Mouse (Mus musculus): ENCODE measurements around the gene Glipr2. TPM values are rescaled to one million over a fixed set of nuclear protein-coding genes. Genes with fewer than 3 reads are reported as not detected.

The Glipr2 gene
- total RNA-seq, 2 experiments from 2014 or later: 3.4 to 3.7 TPM

- Histone ChIP-seq H3K27ac (no peak overlapping the region), H3K4me3 (peak overlapping the region; percentile 83)
- intact Hi-C loops (cut with DNase I): no loop called here
- DNase-seq (ENCODE audit: extremely low spot score in 1 of 2, low spot score in 2 of 2): no peak
- no peak for TF ChIP-seq CTCF (IDR thresholded peaks at IDR 0.05)
These were observed 56.3 kb downstream of the Glipr2 start for GRCm38 (mm10) chr4:44013391-44014070.

GRCm38 (mm10) chr4:44016071-44016470 is 58.9 kb downstream of the Glipr2 start:
- DNase-seq (ENCODE audit: extremely low spot score in 1 of 2, low spot score in 2 of 2): no peak
- no peak for TF ChIP-seq CTCF (IDR thresholded peaks at IDR 0.05)
- no peak overlapping the region for H3K4me3 ChIP-seq
- intact Hi-C loops (cut with DNase I): no loop called here
- H3K27ac ChIP-seq: no peak overlapping the region

GRCm38 (mm10) chr4:44016791-44017190 is 59.6 kb downstream of the Glipr2 start:
- Histone ChIP-seq H3K27ac (no peak overlapping the region), H3K4me3 (no peak overlapping the region)
- TF ChIP-seq CTCF (IDR thresholded peaks at IDR 0.05): no peak
- intact Hi-C loops (cut with DNase I): no loop called here
- no peak for DNase-seq (ENCODE audit: extremely low spot score in 1 of 2, low spot score in 2 of 2)

GRCm38 (mm10) chr4:44022323-44022722 is 65.1 kb downstream of the Glipr2 start:
- DNase-seq (ENCODE audit: extremely low spot score in 1 of 2, low spot score in 2 of 2): peak in 1 of 2 experiments; percentile 6
- Histone ChIP-seq H3K4me3 (no peak overlapping the region), H3K27ac (no peak overlapping the region)
- intact Hi-C loops (cut with DNase I): no loop called here
- no peak for TF ChIP-seq CTCF (IDR thresholded peaks at IDR 0.05)

GRCm38 (mm10) chr4:44022766-44023165 is 65.6 kb downstream of the Glipr2 start:
- TF ChIP-seq CTCF (IDR thresholded peaks at IDR 0.05): no peak
- DNase-seq (ENCODE audit: extremely low spot score in 1 of 2, low spot score in 2 of 2): peak; percentile 5 to 6
- no peak overlapping the region for H3K4me3 ChIP-seq

GRCm38 (mm10) chr4:44023681-44024080 is 66.5 kb downstream of the Glipr2 start:
- Histone ChIP-seq H3K27ac (no peak overlapping the region), H3K4me3 (no peak overlapping the region)
- intact Hi-C loops (cut with DNase I): no loop called here
- TF ChIP-seq CTCF (IDR thresholded peaks at IDR 0.05): no peak
- no peak for DNase-seq (ENCODE audit: extremely low spot score in 1 of 2, low spot score in 2 of 2)

More at GRCm38 (mm10) chr4:44022766-44023165, 65.6 kb downstream of the Glipr2 start:
- no peak overlapping the region for H3K27ac ChIP-seq
- intact Hi-C loops (cut with DNase I): no loop called here

- Histone ChIP-seq H3K4me3 (no peak overlapping the region), H3K27ac (no peak overlapping the region)
- intact Hi-C loops (cut with DNase I): no loop called here
- TF ChIP-seq CTCF (IDR thresholded peaks at IDR 0.05): no peak
- peak in 1 of 2 experiments; percentile 8 for DNase-seq (ENCODE audit: extremely low spot score in 1 of 2, low spot score in 2 of 2)
These were observed 67.0 kb downstream of the Glipr2 start for GRCm38 (mm10) chr4:44024241-44024640.

- no peak overlapping the region for H3K27ac ChIP-seq
- no peak for TF ChIP-seq CTCF (IDR thresholded peaks at IDR 0.05)
- no peak for DNase-seq (ENCODE audit: extremely low spot score in 1 of 2, low spot score in 2 of 2)
- intact Hi-C loops (cut with DNase I): no loop called here
- H3K4me3 ChIP-seq: no peak overlapping the region
These were observed 68.4 kb downstream of the Glipr2 start for GRCm38 (mm10) chr4:44025570-44025969.

Other genes starting within 250 kb of the Glipr2 start
- gene Olfr71, start 247.1 kb upstream of the Glipr2 start, total RNA-seq (2021): not detected
- gene Hrct1, start 230.2 kb upstream of the Glipr2 start, total RNA-seq (2021): 1 to 10 TPM in 1 of 2 experiments, under 1 TPM in 1; 0.87 to 1.1 TPM
- gene Spaar, start 227.4 kb upstream of the Glipr2 start, total RNA-seq (2021): under 1 TPM; 0.63 to 1.00 TPM
- gene Olfr159, start 186.4 kb upstream of the Glipr2 start, total RNA-seq (2021): not detected
- gene Olfr156, start 133.5 kb upstream of the Glipr2 start, total RNA-seq (2021): not detected
- not detected for gene Olfr157, start 117.2 kb upstream of the Glipr2 start, total RNA-seq (2021)
- gene Olfr155, start 105.8 kb upstream of the Glipr2 start, total RNA-seq (2021): not detected
- 1 to 10 TPM; 7.6 to 8.6 TPM for gene Reck, start 81.9 kb upstream of the Glipr2 start, total RNA-seq (2021)
- gene Ccin, start 26.1 kb downstream of the Glipr2 start, total RNA-seq (2021): not detected
- gene Clta, start 47.1 kb downstream of the Glipr2 start, total RNA-seq (2021): 100 to 1,000 TPM; 269 to 274 TPM
- gene Gne, start 126.8 kb downstream of the Glipr2 start, total RNA-seq (2021): 10 to 100 TPM; 47.6 to 51.8 TPM

All from left cerebral cortex, adult 2 months (tissue).